Mouse (Mus musculus): ENCODE measurements at regions not wholly inside any gene's neighbourhood (a gene's known extent, or its start where the extent isn't known, plus 50 kb on each side); places are given as distances from the start of the nearest gene placed in this dataset.

GRCm38 (mm10) chr2:137575750-137576149 lies 459.3 kb upstream of the Jag1 start:
- no peak overlapping the region for H3K4me3 ChIP-seq (ENCODE audit: low read length)
- H3K36me3 ChIP-seq (ENCODE audit: control insufficient read depth, insufficient read depth, low read length): no peaks in the 10 kb centered on the region
- WGBS: 81% methylated on average over 3 of the region's 3 CpGs
- 0 out of 2 replicates have a peak, but pooled peaks cover under 1% of the 10 kb centered on the region for H3K4me1 ChIP-seq (ENCODE audit: control insufficient read depth, insufficient read depth, low read length)
- no peak for ATAC-seq (ENCODE audit: low FRiP score, low TSS enrichment)
- no peak overlapping the region for H3K4me2 ChIP-seq (replicated peaks; ENCODE audit: low read depth, low read length)
- no peaks in the 10 kb centered on the region for H3K27me3 ChIP-seq (ENCODE audit: control insufficient read depth, insufficient read depth, low read length)
- no peaks in the 10 kb centered on the region for H3K9me3 ChIP-seq (ENCODE audit: control insufficient read depth, low read length)
- H3K27ac ChIP-seq (ENCODE audit: low read depth, low read length): no peak overlapping the region
- H3K9ac ChIP-seq (ENCODE audit: low read depth, low read length): no peak overlapping the region

GRCm38 (mm10) chr2:137574845-137575449 lies 458.5 kb upstream of the Jag1 start:
- no peak overlapping the region for H3K4me2 ChIP-seq (replicated peaks; ENCODE audit: low read depth, low read length)
- H3K27me3 ChIP-seq (ENCODE audit: control insufficient read depth, insufficient read depth, low read length): no peaks in the 10 kb centered on the region
- H3K9me3 ChIP-seq (ENCODE audit: control insufficient read depth, low read length): no peaks in the 10 kb centered on the region
- ATAC-seq (ENCODE audit: low FRiP score, low TSS enrichment): no peak
- H3K9ac ChIP-seq (ENCODE audit: low read depth, low read length): no peak overlapping the region
- 0 out of 2 replicates have a peak, but pooled peaks cover 3% of the 10 kb centered on the region for H3K4me1 ChIP-seq (ENCODE audit: control insufficient read depth, insufficient read depth, low read length)
- WGBS: 51% methylated on average over 4 of the region's 4 CpGs
- no peak overlapping the region for H3K4me3 ChIP-seq (ENCODE audit: low read length)
- H3K27ac ChIP-seq (ENCODE audit: low read depth, low read length): no peak overlapping the region
- no peaks in the 10 kb centered on the region for H3K36me3 ChIP-seq (ENCODE audit: control insufficient read depth, insufficient read depth, low read length)

GRCm38 (mm10) chr2:137571146-137571545 lies 454.7 kb upstream of the Jag1 start:
- H3K27ac ChIP-seq (ENCODE audit: low read depth, low read length): no peak overlapping the region
- H3K4me3 ChIP-seq (ENCODE audit: low read length): no peak overlapping the region
- 89% methylated on average over 1 of the region's 1 CpGs for WGBS
- no peak overlapping the region for H3K9ac ChIP-seq (ENCODE audit: low read depth, low read length)
- H3K4me1 ChIP-seq (ENCODE audit: control insufficient read depth, insufficient read depth, low read length): 0 out of 2 replicates have a peak, but pooled peaks cover 3% of the 10 kb centered on the region
- H3K36me3 ChIP-seq (ENCODE audit: control insufficient read depth, insufficient read depth, low read length): no peaks in the 10 kb centered on the region
- ATAC-seq (ENCODE audit: low FRiP score, low TSS enrichment): no peak
- no peak overlapping the region for H3K4me2 ChIP-seq (replicated peaks; ENCODE audit: low read depth, low read length)
- no peaks in the 10 kb centered on the region for H3K9me3 ChIP-seq (ENCODE audit: control insufficient read depth, low read length)
- no peaks in the 10 kb centered on the region for H3K27me3 ChIP-seq (ENCODE audit: control insufficient read depth, insufficient read depth, low read length)

- Histone ChIP-seq H3K27ac (ENCODE audit: low read depth, low read length) (no peak overlapping the region), H3K36me3 (ENCODE audit: control insufficient read depth, insufficient read depth, low read length) (no peaks in the 10 kb centered on the region), H3K9me3 (ENCODE audit: control insufficient read depth, low read length) (no peaks in the 10 kb centered on the region), H3K27me3 (ENCODE audit: control insufficient read depth, insufficient read depth, low read length) (no peaks in the 10 kb centered on the region), H3K4me3 (ENCODE audit: low read length) (no peak overlapping the region), H3K4me2 (replicated peaks; ENCODE audit: low read depth, low read length) (no peak overlapping the region), H3K4me1 (ENCODE audit: control insufficient read depth, insufficient read depth, low read length) (0 out of 2 replicates have a peak, but pooled peaks cover 3% of the 10 kb centered on the region), H3K9ac (ENCODE audit: low read depth, low read length) (no peak overlapping the region)
- ATAC-seq (ENCODE audit: low FRiP score, low TSS enrichment): no peak
- 92% methylated on average over 3 of the region's 3 CpGs for WGBS
Measured at GRCm38 (mm10) chr2:137566619-137567018, 450.2 kb upstream of the Jag1 start.

GRCm38 (mm10) chr2:137564064-137564624 lies 447.7 kb upstream of the Jag1 start:
- H3K4me3 ChIP-seq (ENCODE audit: low read length): no peak overlapping the region
- H3K27me3 ChIP-seq (ENCODE audit: control insufficient read depth, insufficient read depth, low read length): no peaks in the 10 kb centered on the region
- no peaks in the 10 kb centered on the region for H3K4me1 ChIP-seq (ENCODE audit: control insufficient read depth, insufficient read depth, low read length)
- H3K4me2 ChIP-seq (replicated peaks; ENCODE audit: low read depth, low read length): no peak overlapping the region
- H3K36me3 ChIP-seq (ENCODE audit: control insufficient read depth, insufficient read depth, low read length): no peaks in the 10 kb centered on the region
- no peak overlapping the region for H3K27ac ChIP-seq (ENCODE audit: low read depth, low read length)
- no peaks in the 10 kb centered on the region for H3K9me3 ChIP-seq (ENCODE audit: control insufficient read depth, low read length)
- no peak overlapping the region for H3K9ac ChIP-seq (ENCODE audit: low read depth, low read length)
- peak; percentile 81 for ATAC-seq (ENCODE audit: low FRiP score, low TSS enrichment)
- 17% methylated on average over 5 of the region's 5 CpGs for WGBS

- Histone ChIP-seq H3K9ac (ENCODE audit: low read depth, low read length) (no peak overlapping the region), H3K9me3 (ENCODE audit: control insufficient read depth, low read length) (no peaks in the 10 kb centered on the region), H3K27me3 (ENCODE audit: control insufficient read depth, insufficient read depth, low read length) (no peaks in the 10 kb centered on the region; the same call in 1 of the 2 replicates), H3K4me1 (ENCODE audit: control insufficient read depth, insufficient read depth, low read length) (no peaks in the 10 kb centered on the region), H3K27ac (ENCODE audit: low read depth, low read length) (no peak overlapping the region), H3K4me3 (ENCODE audit: low read length) (no peak overlapping the region), H3K36me3 (ENCODE audit: control insufficient read depth, insufficient read depth, low read length) (no peaks in the 10 kb centered on the region), H3K4me2 (replicated peaks; ENCODE audit: low read depth, low read length) (no peak overlapping the region)
- 67% methylated on average over 4 of the region's 4 CpGs for WGBS
- ATAC-seq (ENCODE audit: low FRiP score, low TSS enrichment): no peak
Measured at GRCm38 (mm10) chr2:137560366-137560765, 443.9 kb upstream of the Jag1 start.

GRCm38 (mm10) chr2:137553871-137554270 lies 437.4 kb upstream of the Jag1 start:
- no peak overlapping the region for H3K27ac ChIP-seq (ENCODE audit: low read depth, low read length)
- H3K4me2 ChIP-seq (replicated peaks; ENCODE audit: low read depth, low read length): no peak overlapping the region
- ATAC-seq (ENCODE audit: low FRiP score, low TSS enrichment): no peak
- no peak overlapping the region for H3K9ac ChIP-seq (ENCODE audit: low read depth, low read length)
- H3K4me1 ChIP-seq (ENCODE audit: control insufficient read depth, insufficient read depth, low read length): no peaks in the 10 kb centered on the region
- H3K9me3 ChIP-seq (ENCODE audit: control insufficient read depth, low read length): no peaks in the 10 kb centered on the region
- no peaks in the 10 kb centered on the region; the same call in 1 of the 2 replicates for H3K27me3 ChIP-seq (ENCODE audit: control insufficient read depth, insufficient read depth, low read length)
- H3K4me3 ChIP-seq (ENCODE audit: low read length): no peak overlapping the region
- no peaks in the 10 kb centered on the region for H3K36me3 ChIP-seq (ENCODE audit: control insufficient read depth, insufficient read depth, low read length)
- 92% methylated on average over 2 of the region's 2 CpGs for WGBS

- H3K9ac ChIP-seq (ENCODE audit: low read depth, low read length): no peak overlapping the region
- no peak overlapping the region for H3K4me2 ChIP-seq (replicated peaks; ENCODE audit: low read depth, low read length)
- H3K9me3 ChIP-seq (ENCODE audit: control insufficient read depth, low read length): no peaks in the 10 kb centered on the region
- no peaks in the 10 kb centered on the region for H3K36me3 ChIP-seq (ENCODE audit: control insufficient read depth, insufficient read depth, low read length)
- no peak overlapping the region for H3K27ac ChIP-seq (ENCODE audit: low read depth, low read length)
- WGBS: 37% methylated on average over 2 of the region's 2 CpGs
- no peaks in the 10 kb centered on the region for H3K4me1 ChIP-seq (ENCODE audit: control insufficient read depth, insufficient read depth, low read length)
- H3K4me3 ChIP-seq (ENCODE audit: low read length): no peak overlapping the region
- H3K27me3 ChIP-seq (ENCODE audit: control insufficient read depth, insufficient read depth, low read length): no peaks in the 10 kb centered on the region
- ATAC-seq (ENCODE audit: low FRiP score, low TSS enrichment): no peak
Measured at GRCm38 (mm10) chr2:137536581-137536980, 420.1 kb upstream of the Jag1 start.

GRCm38 (mm10) chr2:137516271-137516670 lies 399.8 kb upstream of the Jag1 start:
- H3K4me2 ChIP-seq (replicated peaks; ENCODE audit: low read depth, low read length): no peak overlapping the region
- H3K4me1 ChIP-seq (ENCODE audit: control insufficient read depth, insufficient read depth, low read length): no peaks in the 10 kb centered on the region
- H3K27ac ChIP-seq (ENCODE audit: low read depth, low read length): no peak overlapping the region
- no peaks in the 10 kb centered on the region for H3K27me3 ChIP-seq (ENCODE audit: control insufficient read depth, insufficient read depth, low read length)
- H3K36me3 ChIP-seq (ENCODE audit: control insufficient read depth, insufficient read depth, low read length): no peaks in the 10 kb centered on the region
- 78% methylated on average over 2 of the region's 2 CpGs for WGBS
- no peak overlapping the region for H3K4me3 ChIP-seq (ENCODE audit: low read length)
- ATAC-seq (ENCODE audit: low FRiP score, low TSS enrichment): no peak
- H3K9me3 ChIP-seq (ENCODE audit: control insufficient read depth, low read length): no peaks in the 10 kb centered on the region
- H3K9ac ChIP-seq (ENCODE audit: low read depth, low read length): no peak overlapping the region

All from kidney, embryonic 14.5 days (tissue).